Mouse (Mus musculus) Patski (cell line): Measurements from ENCODE around the gene Olfr286. TPM values are rescaled to one million over a fixed set of nuclear protein-coding genes. Genes with fewer than 3 reads are reported as not detected.

Experiments used
- ATAC-seq: fragments of 100-300 bp; one replicate; pipeline ENCODE4 v1.8.0; 2021
- CTCF ChIA-PET: fragments of 350-600 bp; sonication (Branson Sonifier 250); formaldehyde crosslinking; loops from one replicate; lab custom pipeline; 2022; ENCODE audit warnings: inconsistent platforms; lab: Charles Lee
- POLR2A ChIA-PET: fragments of 350-600 bp; sonication (Branson Sonifier 250); formaldehyde crosslinking; loops from one replicate; lab custom pipeline; 2022; ENCODE audit warnings: antibody characterized with exemption, inconsistent platforms; lab: Charles Lee
- DNase-seq: peaks from one replicate; pipeline ENCODE4 v3.0.0-alpha.2; 2011; ENCODE audit warnings: low read depth, low spot score
- H3K27me3 ChIP-seq: fragments of 371-371 bp; one replicate; pipeline ENCODE4 v1.5.1; 2021
- CTCF ChIP-seq: fragments of 100-300 bp; IDR thresholded peaks from one replicate; pipeline ENCODE4 v1.5.1; 2021
- in situ Hi-C: fragments of 300-500 bp; cut with MboI; formaldehyde crosslinking; loops from 3 replicates; pipeline ENCODE4 v1.11.1; 2018; ENCODE audit warnings: low pct_unique_long_range_greater_than_20kb, mixed read lengths
- polyA plus RNA-seq: library from polyadenylated mRNA; unstranded; gene quantifications from one replicate; pipeline ENCODE4 v1.2.3, GENCODE M21; 2021

Olfr286 gene
- polyA plus RNA-seq: not detected

DNA sequence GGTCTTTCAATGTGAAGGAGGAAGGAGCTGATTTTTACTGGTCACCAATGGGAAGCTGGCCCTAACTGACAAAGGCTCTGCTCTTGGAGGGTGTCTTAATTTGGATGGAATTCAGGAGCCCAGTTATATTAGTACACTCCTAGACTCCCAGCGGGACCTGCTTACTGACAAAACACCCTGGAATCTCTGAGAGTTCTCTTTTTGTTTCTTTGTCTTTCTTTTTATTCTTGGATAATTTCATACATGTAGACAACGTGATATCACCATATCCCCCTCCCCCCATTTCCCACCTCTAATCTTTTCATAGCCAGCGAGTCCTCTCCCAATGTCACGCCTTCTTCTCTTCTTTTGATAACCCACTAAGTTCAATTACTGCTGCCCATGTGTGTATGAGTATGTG, at the start of gene Olfr286:
Gene Olfr286 (minus strand): TSS at position 101 of the 400 bp plus-strand sequence.
- TF ChIP-seq CTCF: no peak
- peaks cover 22% of the 10 kb centered on the region for H3K27me3 ChIP-seq
- ChIA-PET POLR2A (no interaction called here), CTCF (no interaction called here)
- in situ Hi-C loops: no loop called here
- ATAC-seq (no peak), DNase-seq (no peak)

DNA sequence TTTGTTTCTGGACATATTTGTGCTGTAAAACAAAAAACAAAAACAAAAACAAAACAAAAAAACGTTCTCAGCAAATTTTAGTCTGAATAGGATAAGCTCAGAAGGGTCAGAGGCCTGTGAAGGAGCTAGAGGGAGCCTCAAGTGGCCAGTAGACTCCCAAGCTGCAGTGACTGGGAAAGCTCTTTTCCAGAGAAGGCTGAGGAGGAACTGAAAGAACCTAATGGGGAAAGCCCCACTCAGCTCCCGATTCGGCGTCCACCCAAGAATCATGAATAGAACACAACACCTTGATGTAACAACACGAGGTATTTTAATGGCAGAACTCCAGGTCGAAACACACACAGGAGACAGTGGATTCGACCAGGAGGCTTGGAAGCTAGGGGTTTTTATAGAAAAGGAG, 23.5 kb upstream of the Olfr286 start:
- ChIA-PET CTCF (no interaction called here), POLR2A (no interaction called here)
- in situ Hi-C loops: no loop called here
- DNase-seq (no peak), ATAC-seq (no peak)
- no peaks in the 10 kb centered on the region for H3K27me3 ChIP-seq
- no peak for TF ChIP-seq CTCF

DNA sequence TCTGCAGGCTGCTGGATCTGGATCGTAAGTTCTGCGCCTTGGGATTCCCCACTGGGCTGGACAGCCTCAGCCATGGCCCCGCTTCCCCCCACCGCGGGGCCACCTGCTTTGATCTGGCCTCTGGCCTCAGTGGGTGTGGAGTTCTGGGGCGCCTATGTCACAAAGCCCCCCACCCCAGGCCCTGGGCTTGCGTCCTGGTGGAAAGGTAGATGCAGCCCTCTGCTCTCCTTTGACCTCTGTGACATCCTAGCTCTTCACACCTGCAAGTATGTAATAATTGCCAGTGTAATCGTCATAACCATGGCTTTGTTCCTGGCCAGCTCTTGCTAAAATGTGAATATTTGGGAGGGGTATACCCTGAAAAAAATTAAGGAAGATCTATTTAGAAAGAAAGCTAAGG, 22.9 kb upstream of the Olfr286 start, which contains the start of gene H1fnt:
Gene H1fnt (minus strand): TSS at position 101 of the 400 bp plus-strand sequence.
- ATAC-seq: no peak
- H3K27me3 ChIP-seq: no peaks in the 10 kb centered on the region
- TF ChIP-seq CTCF: no peak
- POLR2A ChIA-PET: no interaction called here
- in situ Hi-C loops: no loop called here
- CTCF ChIA-PET: no interaction called here
- DNase-seq: no peak

DNA sequence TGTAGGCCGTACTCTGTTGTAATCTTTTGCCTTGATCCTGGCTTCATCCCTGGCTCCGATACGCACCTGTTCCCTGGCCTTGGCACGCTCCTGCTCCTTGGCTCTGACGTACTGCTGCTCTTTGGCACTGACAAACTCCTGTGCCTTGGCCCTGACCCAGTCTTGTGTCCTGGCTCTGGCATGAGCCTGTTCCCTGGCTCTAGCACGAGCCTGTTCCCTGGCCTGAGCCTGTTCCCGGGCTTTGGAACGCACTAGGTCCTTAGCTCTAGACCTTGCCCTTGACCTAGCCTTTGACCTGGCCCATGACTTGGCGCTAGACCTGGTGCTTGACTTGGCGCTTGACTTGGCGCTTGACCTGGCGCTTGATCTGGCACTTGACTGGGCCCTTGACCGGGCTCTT, 22.0 kb upstream of the Olfr286 start:
- no peaks in the 10 kb centered on the region for H3K27me3 ChIP-seq
- DNase-seq (no peak), ATAC-seq (no peak)
- CTCF ChIA-PET: no interaction called here
- in situ Hi-C loops: no loop called here
- POLR2A ChIA-PET: no interaction called here
- TF ChIP-seq CTCF: no peak

DNA sequence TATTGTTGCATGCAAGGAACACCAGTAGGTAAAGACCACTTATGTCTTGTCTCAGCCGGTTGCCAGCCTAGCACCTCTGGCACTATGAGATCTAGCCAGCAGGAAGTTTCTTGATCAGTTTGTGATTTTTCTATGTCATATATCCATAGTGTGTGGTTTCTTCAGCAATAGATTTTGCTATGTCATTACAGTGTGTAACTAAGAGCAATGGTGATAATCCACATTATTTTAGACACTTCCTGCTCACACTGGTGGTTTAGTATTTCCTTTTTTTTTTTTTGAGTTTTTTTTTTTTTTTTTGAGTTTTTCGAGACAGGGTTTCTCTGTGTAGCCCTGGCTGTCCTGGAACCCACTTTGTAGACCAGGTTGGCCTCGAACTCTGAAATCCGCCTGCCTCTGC, 1.2 kb upstream of the Olfr286 start:
- peaks cover 18% of the 10 kb centered on the region for H3K27me3 ChIP-seq
- DNase-seq: no peak
- no peak for TF ChIP-seq CTCF
- ChIA-PET POLR2A (no interaction called here), CTCF (no interaction called here)
- in situ Hi-C loops: no loop called here
- ATAC-seq: no peak

DNA sequence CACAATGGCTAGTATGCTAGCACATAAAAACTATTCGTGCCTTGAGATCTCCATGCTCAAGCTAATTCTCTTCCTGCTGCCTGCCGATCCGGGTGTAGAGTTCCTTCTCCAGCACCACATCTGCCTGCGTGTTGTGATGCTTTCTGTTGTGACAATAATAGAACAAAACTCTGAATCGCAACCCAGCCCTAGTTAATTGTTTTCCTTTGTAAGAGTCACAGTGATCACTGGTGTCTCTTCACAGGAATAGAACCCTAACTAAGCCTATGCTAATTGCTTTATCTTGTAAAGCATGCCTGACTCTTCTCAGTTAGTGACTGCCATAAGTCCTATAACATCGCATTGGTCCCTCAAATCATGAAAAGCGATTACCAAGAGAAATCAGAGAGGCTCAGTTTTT, 8.2 kb downstream of the Olfr286 start:
- in situ Hi-C loops: no loop called here
- POLR2A ChIA-PET: no interaction called here
- DNase-seq (no peak), ATAC-seq (no peak)
- CTCF ChIA-PET: no interaction called here
- H3K27me3 ChIP-seq: peaks cover 14% of the 10 kb centered on the region
- TF ChIP-seq CTCF: no peak

DNA sequence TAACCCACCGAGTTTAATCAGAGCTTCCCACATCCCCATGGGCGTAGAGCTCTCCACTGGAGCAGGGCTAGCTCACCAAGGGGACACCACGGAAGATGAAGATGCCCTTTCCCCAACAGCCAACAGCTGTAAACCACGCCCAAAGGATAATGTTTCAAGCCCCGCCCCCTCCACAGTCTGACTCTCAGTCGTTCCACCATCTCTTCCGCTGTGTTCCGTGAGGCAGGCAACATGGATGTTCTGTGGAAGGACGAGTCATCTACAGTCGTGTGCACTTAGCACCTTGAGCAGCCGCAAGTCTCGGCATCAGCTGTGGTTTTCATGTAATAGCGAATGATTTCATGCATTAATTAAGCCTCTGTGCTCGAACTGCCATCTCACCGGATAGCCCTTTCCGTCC, 8.6 kb downstream of the Olfr286 start:
- POLR2A ChIA-PET: no interaction called here
- in situ Hi-C loops: no loop called here
- ATAC-seq (no peak), DNase-seq (no peak)
- H3K27me3 ChIP-seq: peaks cover 9% of the 10 kb centered on the region
- no peak for TF ChIP-seq CTCF
- CTCF ChIA-PET: no interaction called here

DNA sequence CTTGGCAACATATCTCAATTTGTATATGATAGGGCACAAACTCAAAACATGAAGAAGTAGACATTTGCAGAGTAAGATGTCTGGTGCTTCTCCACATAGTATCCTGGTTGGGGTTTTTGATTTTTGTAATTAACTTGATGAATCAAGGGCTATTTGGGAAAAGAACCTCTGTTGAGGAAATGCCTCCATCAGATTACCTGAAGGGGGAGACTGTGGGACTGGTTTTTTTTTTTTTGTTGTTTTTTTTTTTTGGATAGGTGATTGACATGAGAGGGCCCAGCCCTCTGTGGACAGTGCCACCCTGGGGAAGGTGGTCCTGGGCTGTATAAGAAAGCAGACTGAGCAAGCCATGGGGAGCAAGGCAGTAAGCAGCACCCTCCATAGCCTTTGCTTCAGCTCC, 11.9 kb downstream of the Olfr286 start:
- POLR2A ChIA-PET: no interaction called here

DNA sequence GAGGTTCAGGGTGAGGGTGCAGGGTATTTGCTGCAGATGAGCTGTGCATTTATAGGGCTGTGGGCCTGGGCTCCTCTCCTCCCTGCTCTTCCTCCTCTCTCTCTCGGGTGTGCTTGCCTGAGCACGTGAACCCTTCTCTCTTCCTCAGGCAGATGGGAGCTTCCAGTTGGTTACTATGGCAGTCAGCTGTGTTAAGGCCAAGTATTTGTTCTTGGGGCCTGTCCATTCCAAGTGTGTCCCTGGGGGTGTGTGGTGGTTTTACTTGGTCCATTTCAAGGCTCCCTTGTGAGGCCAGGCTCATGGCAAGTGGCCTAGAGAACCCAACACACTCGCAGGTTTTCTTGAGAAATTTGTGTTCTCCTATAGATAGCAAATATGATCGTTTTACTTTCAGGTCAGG, 13.4 kb downstream of the Olfr286 start, which contains the start of the genes Gm44579 and Olfr287:
Gene Gm44579 (minus strand): TSS at position 101 of the 400 bp plus-strand sequence.
Gene Olfr287 (minus strand): TSS at position 180 of the 400 bp plus-strand sequence.
- TF ChIP-seq CTCF: no peak
- in situ Hi-C loops: no loop called here
- no peak for ATAC-seq
- DNase-seq: no peak
- ChIA-PET CTCF (no interaction called here), POLR2A (no interaction called here)
- peaks cover 3% of the 10 kb centered on the region for H3K27me3 ChIP-seq

More for the DNA sequence above, 11.9 kb downstream of the Olfr286 start:
- TF ChIP-seq CTCF: no peak
- CTCF ChIA-PET: no interaction called here
- peaks cover 3% of the 10 kb centered on the region for H3K27me3 ChIP-seq
- ATAC-seq: no peak
- in situ Hi-C loops: no loop called here
- DNase-seq: no peak

DNA sequence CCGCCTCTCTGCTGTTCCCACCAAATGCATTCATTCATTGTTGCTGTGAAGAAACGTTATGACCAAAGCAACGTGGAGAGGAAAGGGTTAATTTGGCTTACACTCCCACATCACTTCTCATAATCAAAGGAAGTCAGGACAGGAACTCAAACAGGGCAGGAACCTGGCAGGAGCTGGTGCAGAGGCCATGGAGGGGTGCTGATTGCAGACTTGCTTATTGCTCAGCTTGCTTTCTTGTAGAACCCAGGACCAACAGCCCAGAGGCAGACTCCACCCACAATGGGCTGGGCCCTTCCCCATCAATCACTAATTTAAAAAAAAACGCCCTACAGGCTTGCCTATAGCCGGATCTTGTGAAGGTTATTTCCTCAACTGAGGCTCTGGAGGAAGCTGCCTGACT, 20.1 kb downstream of the Olfr286 start:
- no peak for ATAC-seq
- TF ChIP-seq CTCF: no peak
- in situ Hi-C loops: no loop called here

DNA sequence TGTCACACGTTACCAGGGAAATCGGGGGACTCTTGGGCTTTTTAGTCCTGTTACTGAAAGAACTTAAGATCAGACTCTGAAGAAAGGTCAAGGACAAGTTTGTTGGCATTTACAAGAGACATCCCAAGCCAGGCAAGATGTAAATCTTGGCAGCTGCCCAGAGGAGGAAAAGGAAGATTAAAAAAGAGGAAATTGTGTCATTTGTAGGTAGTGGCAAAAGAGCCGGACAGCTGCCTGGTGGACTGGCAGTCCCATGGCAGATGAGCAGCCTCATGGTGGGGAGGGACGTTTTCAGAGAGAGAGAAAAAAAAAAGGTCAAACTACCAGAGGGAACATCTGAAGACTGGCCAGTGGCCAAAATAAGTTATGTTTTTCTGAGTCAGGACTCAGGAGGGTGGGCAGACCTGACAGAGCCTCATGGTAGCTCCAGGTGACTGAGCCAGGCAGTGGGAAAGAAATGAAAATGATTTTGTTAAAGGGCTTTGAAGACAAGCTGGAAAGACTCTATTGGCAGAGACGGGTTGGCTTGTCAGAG, 20.8 kb downstream of the Olfr286 start:
- H3K27me3 ChIP-seq: no peaks in the 10 kb centered on the region
- ChIA-PET POLR2A (interaction anchor here (0.6 kb wide), 1 partner anchor 124 kb away, joined by 3 read pairs; no protein-coding TSS in a partner anchor), CTCF (interaction anchor here (1.2 to 1.4 kb wide), 2 partner anchors 10 to 32 kb away, joined by 4 read pairs; no protein-coding TSS in a partner anchor)
- in situ Hi-C loops: no loop called here
- ATAC-seq (no peak), DNase-seq (no peak)
- no peak for TF ChIP-seq CTCF

More for the DNA sequence above, 20.1 kb downstream of the Olfr286 start:
- POLR2A ChIA-PET: interaction anchor here (0.6 kb wide), 2 partner anchors 68 to 124 kb away, joined by 3 read pairs; no protein-coding TSS in a partner anchor
- CTCF ChIA-PET: interaction anchor here (1.2 to 1.4 kb wide), 2 partner anchors 11 to 33 kb away, joined by 4 read pairs; no protein-coding TSS in a partner anchor
- no peaks in the 10 kb centered on the region for H3K27me3 ChIP-seq
- no peak for DNase-seq

DNA sequence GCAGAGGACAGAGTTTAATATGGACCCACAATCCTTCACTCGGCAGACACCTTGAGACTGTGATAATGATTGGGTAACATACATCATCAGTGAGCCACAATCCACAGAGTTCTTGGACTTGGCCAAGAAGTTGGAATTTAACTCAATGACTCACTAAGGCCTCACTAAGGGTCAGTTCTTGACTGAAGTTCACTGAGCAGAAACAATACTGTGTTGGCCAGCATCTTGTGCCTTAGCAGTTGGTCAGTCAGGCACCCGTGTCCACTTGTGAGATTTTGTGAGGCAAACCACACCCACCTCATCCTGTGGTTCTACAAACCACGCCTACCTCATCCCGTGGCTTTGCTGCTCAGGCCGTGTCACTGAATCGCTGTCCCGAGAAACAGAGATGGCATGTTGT, 24.6 kb downstream of the Olfr286 start:
- TF ChIP-seq CTCF: no peak
- no peaks in the 10 kb centered on the region for H3K27me3 ChIP-seq
- in situ Hi-C loops: no loop called here
- POLR2A ChIA-PET: no interaction called here
- CTCF ChIA-PET: interaction anchor here (1.1 to 1.3 kb wide), 2 partner anchors 9 to 29 kb away, joined by 3 to 4 read pairs; no protein-coding TSS in a partner anchor
- DNase-seq (peak; percentile 31), ATAC-seq (peak; percentile 87)
